Mouse (Mus musculus) neural tube, embryonic 14.5 days (tissue): Measurements from ENCODE around the gene Krtcap2. TPM values are rescaled to one million over a fixed set of nuclear protein-coding genes. Genes with fewer than 3 reads are reported as not detected.
A peak's percentile ranks its signal among the peaks of the same experiment; 100 is the strongest.

Source experiments
- ATAC-seq: fragments of 200-750 bp; cut with Nextera tagmentation; 2 replicates; pipeline ENCODE4 v1.8.0; 2017; ENCODE audit warnings: low read depth, mild to moderate bottlenecking, moderate TSS enrichment, moderate library complexity
- H3K27ac ChIP-seq: fragments of 300-500 bp; sonication (generic); 2 replicates; pipeline ENCODE4 v1.5.1; 2014; ENCODE audit warnings: low read depth, mild to moderate bottlenecking, control low read depth, low read length, moderate library complexity, mixed read lengths
- H3K27me3 ChIP-seq: fragments of 300-500 bp; sonication (generic); 2 replicates; pipeline ENCODE4 v1.6.1; 2014; ENCODE audit warnings: low read length; ENCODE audit not compliant: control insufficient read depth, insufficient read depth
- H3K36me3 ChIP-seq: fragments of 300-500 bp; sonication (generic); 2 replicates; pipeline ENCODE4 v1.6.1; 2014; ENCODE audit warnings: low read length, mixed read lengths; ENCODE audit not compliant: control insufficient read depth, insufficient read depth
- H3K4me1 ChIP-seq: fragments of 300-500 bp; sonication (generic); 2 replicates; pipeline ENCODE4 v1.6.1; 2014; ENCODE audit warnings: low read length; ENCODE audit not compliant: control insufficient read depth, insufficient read depth
- H3K4me2 ChIP-seq: fragments of 300-500 bp; sonication (generic); 2 replicates; pipeline ENCODE4 v1.6.1; 2014; ENCODE audit warnings: mild to moderate bottlenecking, low read depth, low read length, control low read depth
- H3K4me3 ChIP-seq: fragments of 300-500 bp; sonication (generic); 2 replicates; pipeline ENCODE4 v1.5.1; 2014; ENCODE audit warnings: low read depth, low read length, control low read depth, mixed read lengths
- H3K9ac ChIP-seq: fragments of 300-500 bp; sonication (generic); replicated peaks from 2 replicates; pipeline ENCODE4 v1.6.1; 2014; ENCODE audit warnings: low read depth, mild to moderate bottlenecking, control low read depth, low read length, mixed read lengths
- H3K9me3 ChIP-seq: fragments of 300-500 bp; sonication (generic); 2 replicates; pipeline ENCODE4 v1.6.1; 2016; ENCODE audit warnings: low read length; ENCODE audit not compliant: control insufficient read depth
- WGBS: fragments of 180-500 bp; shearing (Covaris S2); extraction: QIAGEN DNeasy Blood & Tissue Kit; methylation state at CpG from one replicate; pipeline ENCODE4 v1.1.7; 2014; 5-methylcytosine and 5-hydroxymethylcytosine counted together
- polyA plus RNA-seq: library from polyadenylated mRNA; unstranded; fragments of >200 nt; fragmentation: Nextera tagmentation; extraction: Ambion mirVana; gene quantifications from 2 replicates; pipeline ENCODE4 v1.2.1, GENCODE M21; 2014

The Krtcap2 gene
- polyA plus RNA-seq, 1 experiment from 2014 or later, result 206 TPM

GRCm38 (mm10) chr3:89228180-89228549 is 17.6 kb upstream of the Krtcap2 start:
- H3K9me3 ChIP-seq, result no peaks in the 10 kb centered on the region
- peak overlapping the region; percentile 70 for H3K27ac ChIP-seq
- peaks cover 32% of the 10 kb centered on the region for H3K4me1 ChIP-seq
- peak; percentile 33; the same call in 1 of the 2 replicates for ATAC-seq
- peak overlapping the region; percentile 21; the same call in 1 of the 2 replicates for H3K9ac ChIP-seq
- whole genome bisulfite sequencing, result under 1% methylated on average over 18 of the region's 20 CpGs
- H3K4me3 ChIP-seq, result peak overlapping the region; percentile 40
- no peaks in the 10 kb centered on the region for H3K27me3 ChIP-seq
- H3K4me2 ChIP-seq, result peak overlapping the region; percentile 57
- no peaks in the 10 kb centered on the region for H3K36me3 ChIP-seq

DNA sequence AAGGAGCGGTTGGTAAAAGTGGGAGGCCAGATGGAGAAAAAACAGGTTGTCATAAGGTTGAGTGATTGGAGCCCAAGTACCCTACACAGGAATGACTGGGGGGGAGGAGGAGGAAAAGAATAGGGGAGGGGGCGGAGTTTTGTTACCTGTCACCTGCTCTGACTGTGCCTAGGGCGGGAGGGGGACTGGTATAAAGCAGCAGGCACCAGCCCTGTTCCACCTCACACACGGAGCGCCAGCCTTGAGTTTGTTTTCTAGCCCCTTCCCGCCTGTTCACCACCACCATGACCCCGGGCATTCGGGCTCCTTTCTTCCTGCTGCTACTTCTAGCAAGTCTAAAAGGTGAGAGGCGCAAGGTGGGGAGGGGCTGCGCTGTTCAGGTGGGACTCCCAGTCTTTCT is 16.9 kb upstream of the Krtcap2 start, which contains the start of gene Muc1:
TSS of gene Muc1 (plus strand) at position 222 of the 400 bp plus-strand sequence.
- Histone ChIP-seq H3K4me2 (peak within 1 kb of the TSS; percentile 57), H3K36me3 (peaks cover 4% of the 10 kb centered on the region), H3K9ac (peak within 1 kb of the TSS; percentile 21; the same call in 1 of the 2 replicates), H3K27ac (peak within 1 kb of the TSS; percentile 70), H3K4me3 (peak within 1 kb of the TSS; percentile 40), H3K4me1 (peaks cover 30% of the 10 kb centered on the region), H3K27me3 (no peaks in the 10 kb centered on the region), H3K9me3 (no peaks in the 10 kb centered on the region)
- no peak for ATAC-seq
- 32% methylated on average over 10 of the region's 10 CpGs for WGBS

- Histone ChIP-seq H3K4me2 (no peak overlapping the region), H3K4me1 (peaks cover 30% of the 10 kb centered on the region), H3K36me3 (peaks cover 8% of the 10 kb centered on the region), H3K27ac (no peak overlapping the region), H3K9ac (no peak overlapping the region), H3K4me3 (no peak overlapping the region), H3K27me3 (no peaks in the 10 kb centered on the region), H3K9me3 (no peaks in the 10 kb centered on the region)
- 55% methylated on average over 4 of the region's 4 CpGs for WGBS
- no peak for ATAC-seq
Measured at GRCm38 (mm10) chr3:89229276-89229675, 16.5 kb upstream of the Krtcap2 start.

GRCm38 (mm10) chr3:89230561-89230960 is 15.2 kb upstream of the Krtcap2 start:
- Histone ChIP-seq H3K4me2 (no peak overlapping the region), H3K27me3 (no peaks in the 10 kb centered on the region), H3K9me3 (no peaks in the 10 kb centered on the region), H3K27ac (no peak overlapping the region), H3K36me3 (peaks cover 21% of the 10 kb centered on the region), H3K4me3 (no peak overlapping the region), H3K4me1 (peaks cover 23% of the 10 kb centered on the region), H3K9ac (no peak overlapping the region)
- WGBS, result 95% methylated on average over 2 of the region's 2 CpGs
- no peak for ATAC-seq

DNA sequence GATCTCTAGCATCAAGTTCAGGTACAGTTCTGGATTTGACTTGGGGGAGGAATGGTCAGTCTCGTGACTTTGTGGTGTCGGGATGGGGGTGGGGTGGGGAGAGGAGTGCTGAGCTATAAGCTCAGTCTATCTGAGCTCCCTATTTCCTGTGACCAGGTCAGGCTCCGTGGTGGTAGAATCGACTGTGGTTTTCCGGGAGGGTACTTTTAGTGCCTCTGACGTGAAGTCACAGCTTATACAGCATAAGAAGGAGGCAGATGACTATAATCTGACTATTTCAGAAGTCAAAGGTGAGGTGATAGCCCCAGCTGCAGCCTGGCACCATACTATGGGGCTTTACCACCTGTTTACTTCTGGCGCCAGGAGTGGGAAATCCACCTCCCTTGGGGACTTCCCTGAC is 14.4 kb upstream of the Krtcap2 start:
- peaks cover 25% of the 10 kb centered on the region for H3K36me3 ChIP-seq
- ATAC-seq, result no peak
- no peak overlapping the region for H3K27ac ChIP-seq
- H3K9ac ChIP-seq, result no peak overlapping the region
- H3K9me3 ChIP-seq, result no peaks in the 10 kb centered on the region
- peaks cover 16% of the 10 kb centered on the region; the same call in 1 of the 2 replicates for H3K4me1 ChIP-seq
- no peak overlapping the region for H3K4me2 ChIP-seq
- H3K27me3 ChIP-seq, result no peaks in the 10 kb centered on the region
- H3K4me3 ChIP-seq, result no peak overlapping the region
- 83% methylated on average over 7 of the region's 7 CpGs for WGBS

DNA sequence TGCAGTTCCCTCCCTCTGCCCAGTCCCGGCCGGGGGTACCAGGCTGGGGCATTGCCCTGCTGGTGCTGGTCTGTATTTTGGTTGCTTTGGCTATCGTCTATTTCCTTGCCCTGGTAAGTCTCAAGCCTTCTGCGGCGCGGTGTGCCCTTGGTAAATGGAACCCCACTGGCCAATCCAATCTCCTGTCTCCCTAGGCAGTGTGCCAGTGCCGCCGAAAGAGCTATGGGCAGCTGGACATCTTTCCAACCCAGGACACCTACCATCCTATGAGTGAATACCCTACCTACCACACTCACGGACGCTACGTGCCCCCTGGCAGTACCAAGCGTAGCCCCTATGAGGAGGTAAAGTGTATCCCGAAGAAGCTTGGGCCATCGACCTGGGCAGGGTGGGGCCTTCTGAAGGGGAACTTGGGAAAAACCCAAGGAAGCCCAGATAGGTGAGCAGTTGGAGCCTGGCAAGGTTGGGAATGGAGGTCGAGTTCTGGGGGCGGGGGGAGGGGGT is 13.9 kb upstream of the Krtcap2 start:
- 81% methylated on average over 16 of the region's 16 CpGs for WGBS
- no peak overlapping the region for H3K4me2 ChIP-seq
- no peak overlapping the region for H3K9ac ChIP-seq
- no peaks in the 10 kb centered on the region for H3K9me3 ChIP-seq
- peaks cover 12% of the 10 kb centered on the region; the same call in 1 of the 2 replicates for H3K4me1 ChIP-seq
- no peak overlapping the region for H3K27ac ChIP-seq
- no peak for ATAC-seq
- H3K4me3 ChIP-seq, result no peak overlapping the region
- H3K27me3 ChIP-seq, result no peaks in the 10 kb centered on the region
- H3K36me3 ChIP-seq, result peaks cover 30% of the 10 kb centered on the region

DNA sequence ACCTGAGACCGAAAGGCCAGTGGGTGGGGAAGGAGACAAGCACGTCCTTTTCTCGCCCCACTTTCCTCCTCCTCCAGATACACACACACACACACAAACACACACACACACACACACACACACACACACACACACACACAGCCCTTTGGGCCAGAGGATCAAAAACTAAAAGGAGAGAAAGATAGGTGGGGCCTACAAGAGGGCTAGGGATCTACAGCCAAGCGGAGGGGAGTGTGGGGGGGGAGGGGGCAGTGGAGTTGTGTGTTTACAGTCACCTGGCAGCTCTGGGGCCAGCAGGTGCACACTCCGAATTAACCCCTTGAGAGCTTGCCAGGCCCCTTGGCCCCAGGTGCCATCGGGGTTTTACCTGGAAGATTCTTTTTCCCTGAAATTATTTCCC is 13.2 kb upstream of the Krtcap2 start:
- WGBS, result 67% methylated on average over 6 of the region's 6 CpGs
- Histone ChIP-seq H3K27ac (no peak overlapping the region), H3K4me1 (peaks cover 4% of the 10 kb centered on the region; the same call in 1 of the 2 replicates), H3K9ac (no peak overlapping the region), H3K4me3 (no peak overlapping the region), H3K36me3 (peaks cover 37% of the 10 kb centered on the region), H3K27me3 (no peaks in the 10 kb centered on the region), H3K4me2 (no peak overlapping the region), H3K9me3 (no peaks in the 10 kb centered on the region)
- no peak for ATAC-seq

DNA sequence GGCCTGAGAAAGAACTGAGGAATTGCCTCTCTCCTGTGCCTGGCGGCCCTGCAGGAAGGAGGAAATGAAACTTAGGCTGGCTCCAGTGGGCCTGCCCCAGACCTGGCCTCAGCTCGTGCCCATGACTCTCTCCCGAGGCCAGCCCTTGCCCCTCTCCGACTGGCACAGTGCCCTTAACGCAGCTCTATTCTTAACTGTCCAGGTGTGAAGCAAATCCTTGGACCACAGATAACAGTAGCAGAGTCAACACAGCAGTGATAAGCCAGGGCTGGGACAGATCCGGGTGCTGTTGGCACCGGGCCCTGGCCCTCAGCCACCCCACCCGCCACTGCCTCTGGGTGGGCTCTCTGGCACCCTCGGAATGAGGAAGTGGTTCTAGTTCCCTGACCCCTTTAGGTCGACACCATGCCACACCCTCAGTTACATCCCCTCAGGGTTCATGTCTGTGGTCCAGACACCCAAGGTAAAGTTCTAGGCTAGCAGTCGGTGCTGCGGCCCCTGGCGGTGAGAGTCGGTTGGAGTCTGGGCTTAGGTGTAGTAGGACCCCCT is 12.1 kb upstream of the Krtcap2 start:
- Histone ChIP-seq H3K4me3 (no peak overlapping the region), H3K36me3 (peaks cover 47% of the 10 kb centered on the region), H3K27me3 (no peaks in the 10 kb centered on the region), H3K9me3 (no peaks in the 10 kb centered on the region), H3K4me2 (no peak overlapping the region), H3K9ac (no peak overlapping the region), H3K27ac (no peak overlapping the region), H3K4me1 (no peaks in the 10 kb centered on the region)
- ATAC-seq, result no peak
- WGBS, result 86% methylated on average over 14 of the region's 14 CpGs

GRCm38 (mm10) chr3:89236516-89236915 is 9.2 kb upstream of the Krtcap2 start:
- Histone ChIP-seq H3K9me3 (no peaks in the 10 kb centered on the region), H3K36me3 (peaks cover 69% of the 10 kb centered on the region), H3K4me3 (no peak overlapping the region), H3K4me2 (no peak overlapping the region), H3K27me3 (no peaks in the 10 kb centered on the region), H3K27ac (no peak overlapping the region), H3K4me1 (no peaks in the 10 kb centered on the region), H3K9ac (no peak overlapping the region)
- ATAC-seq, result no peak
- 95% methylated on average over 10 of the region's 10 CpGs for WGBS
